Mouse (Mus musculus) megakaryocyte, embryonic 14.5 days (primary cell): ENCODE measurements at regions not wholly inside any gene's neighbourhood (a gene's known extent, or its start where the extent isn't known, plus 50 kb on each side); places are given as distances from the start of the nearest gene placed in this dataset.

ENCODE experiments used
- FLI1 ChIP-seq: IDR thresholded peaks from 2 replicates; pipeline ENCODE4 v1.6.1; 2012; ENCODE audit warnings: low read length, inconsistent platforms, mixed read lengths
- GATA1 ChIP-seq: IDR thresholded peaks from 3 replicates; pipeline ENCODE4 v1.6.1; 2012; ENCODE audit warnings: mixed read lengths, low read length, inconsistent platforms, borderline replicate concordance

DNA sequence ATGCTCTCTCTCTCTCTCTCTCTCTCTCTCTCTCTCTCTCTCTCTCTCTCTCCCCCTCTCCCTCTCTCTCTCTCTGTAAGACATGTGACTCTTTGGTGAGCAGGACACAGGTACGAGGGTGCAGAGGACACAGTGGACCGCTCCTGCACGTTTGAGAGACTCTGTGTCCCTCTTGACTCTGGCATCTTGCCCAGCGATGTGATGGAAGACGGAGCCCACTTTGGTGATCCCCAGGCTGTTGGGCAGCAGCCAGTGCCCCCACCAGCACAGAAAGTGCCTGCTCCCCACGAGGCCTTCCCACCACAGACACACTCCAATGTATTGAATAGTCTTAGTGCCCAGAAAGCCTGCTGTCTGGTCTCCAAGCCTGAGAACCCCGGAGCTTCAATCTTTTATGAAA is 136.4 kb upstream of the Zfp618 start:
- TF ChIP-seq GATA1, result no peak
- no peak for TF ChIP-seq FLI1
